Mouse (Mus musculus) midbrain, embryonic 10.5 days (tissue): ENCODE data around the gene Thbs4. TPM values are rescaled to one million over a fixed set of nuclear protein-coding genes. Genes with fewer than 3 reads are reported as not detected.

ENCODE experiments used
- DNase-seq: peaks from one replicate; pipeline ENCODE4 v3.0.0-alpha.2; 2017; ENCODE audit warnings: low spot score
- H3K27ac ChIP-seq: fragments of 300-500 bp; sonication (generic); replicated peaks from 2 replicates; pipeline ENCODE4 v1.5.1; 2016; ENCODE audit warnings: mild to moderate bottlenecking
- H3K27me3 ChIP-seq: fragments of 300-500 bp; sonication (generic); 2 replicates; pipeline ENCODE4 v1.6.1; 2016; ENCODE audit warnings: low read depth, mild to moderate bottlenecking; ENCODE audit not compliant: poor library complexity, severe bottlenecking
- H3K36me3 ChIP-seq: fragments of 300-500 bp; sonication (generic); 2 replicates; pipeline ENCODE4 v1.6.1; 2016; ENCODE audit warnings: mild to moderate bottlenecking, moderate library complexity
- H3K4me1 ChIP-seq: fragments of 300-500 bp; sonication (generic); 2 replicates; pipeline ENCODE4 v1.6.1; 2016
- H3K4me3 ChIP-seq: fragments of 300-500 bp; sonication (generic); 2 replicates; pipeline ENCODE4 v1.5.1; 2016; ENCODE audit warnings: mild to moderate bottlenecking, moderate library complexity
- H3K9me3 ChIP-seq: fragments of 300-500 bp; sonication (generic); replicated peaks from 2 replicates; pipeline ENCODE4 v1.6.1; 2016; ENCODE audit warnings: mild to moderate bottlenecking
- WGBS: fragments of 180-500 bp; shearing (Covaris S2); methylation state at CpG from one replicate; pipeline ENCODE4 v1.1.7; 2016; 5-methylcytosine and 5-hydroxymethylcytosine counted together
- polyA plus RNA-seq: library from polyadenylated mRNA; unstranded; fragments of >200 nt; fragmentation: Nextera tagmentation; extraction: Ambion mirVana; gene quantifications from 2 replicates; pipeline ENCODE4 v1.2.1, GENCODE M21; 2016

Gene Thbs4
- polyA plus RNA-seq, 1 experiment from 2014 or later: 1.5 TPM

DNA sequence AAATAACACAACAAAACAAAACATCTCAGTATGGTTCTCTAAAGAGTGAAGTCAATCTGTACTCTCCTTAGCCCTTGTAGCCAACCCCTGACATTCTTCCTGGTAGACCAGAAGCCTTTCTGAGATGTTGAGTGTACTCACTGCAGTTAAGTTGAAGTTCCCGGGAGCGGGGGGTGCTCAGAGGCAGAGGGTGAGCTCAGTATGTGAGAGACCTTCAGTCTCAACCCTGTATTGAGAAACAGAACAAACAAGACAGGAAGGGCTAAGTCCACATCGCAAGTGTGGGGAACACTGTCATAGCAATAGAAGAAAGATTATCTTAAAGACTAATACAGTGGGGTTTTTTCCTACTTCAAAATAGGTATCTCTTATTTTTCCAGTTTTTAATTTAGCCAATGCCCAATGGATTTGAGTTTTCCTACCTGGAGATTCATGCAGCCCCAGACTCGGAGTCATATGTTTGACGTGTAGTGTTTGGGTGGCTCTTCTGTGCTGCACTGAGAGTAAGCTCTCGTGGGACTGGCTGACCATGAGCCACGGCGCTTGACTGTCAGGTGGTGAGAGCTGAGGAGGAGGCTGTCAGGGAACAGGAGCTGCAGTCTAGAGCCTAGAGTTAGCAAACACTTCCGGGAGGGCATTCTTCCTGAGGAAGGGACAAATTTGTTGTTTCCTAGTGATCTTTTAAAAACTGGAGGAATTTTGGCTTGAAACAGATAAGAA lies 88.1 kb downstream of the Thbs4 start:
- 94% methylated on average over 9 of the region's 9 CpGs for WGBS
- Histone ChIP-seq H3K27me3 (peaks cover 26% of the 10 kb centered on the region), H3K9me3 (no peaks in the 10 kb centered on the region), H3K27ac (no peak overlapping the region), H3K4me1 (peaks cover 55% of the 10 kb centered on the region), H3K4me3 (no peak overlapping the region), H3K36me3 (peaks cover 20% of the 10 kb centered on the region)
- peak; percentile 3 for DNase-seq

DNA sequence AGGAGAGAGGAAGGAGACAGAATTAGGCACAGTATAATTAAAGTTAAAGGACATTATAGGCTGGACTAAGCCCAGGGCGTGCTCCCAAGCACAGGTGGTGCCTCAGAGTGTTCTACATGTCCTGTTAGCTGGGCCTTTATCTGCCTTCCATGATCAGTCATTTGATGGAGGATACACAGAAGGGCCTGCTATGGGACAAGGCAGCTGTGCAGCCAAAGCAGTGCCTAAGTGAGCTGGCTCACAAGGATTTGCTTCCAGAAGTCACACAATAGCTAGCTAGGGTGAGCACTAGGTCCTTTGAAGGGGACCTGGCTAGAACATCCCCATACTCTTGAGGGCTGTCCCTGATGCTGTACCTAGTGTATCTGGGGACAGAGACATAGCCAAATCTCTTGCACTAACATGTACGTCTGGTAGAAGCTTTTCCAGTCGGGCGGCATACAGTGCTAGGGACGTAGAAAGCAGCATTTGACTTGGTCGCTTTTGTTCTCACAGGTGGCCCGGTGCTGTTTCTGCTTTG lies 89.5 kb downstream of the Thbs4 start:
- Histone ChIP-seq H3K27ac (no peak overlapping the region), H3K4me1 (peaks cover 51% of the 10 kb centered on the region), H3K27me3 (peaks cover 26% of the 10 kb centered on the region), H3K9me3 (no peaks in the 10 kb centered on the region), H3K36me3 (peaks cover 26% of the 10 kb centered on the region), H3K4me3 (no peak overlapping the region)
- 91% methylated on average over 7 of the region's 7 CpGs for WGBS
- DNase-seq: no peak

DNA sequence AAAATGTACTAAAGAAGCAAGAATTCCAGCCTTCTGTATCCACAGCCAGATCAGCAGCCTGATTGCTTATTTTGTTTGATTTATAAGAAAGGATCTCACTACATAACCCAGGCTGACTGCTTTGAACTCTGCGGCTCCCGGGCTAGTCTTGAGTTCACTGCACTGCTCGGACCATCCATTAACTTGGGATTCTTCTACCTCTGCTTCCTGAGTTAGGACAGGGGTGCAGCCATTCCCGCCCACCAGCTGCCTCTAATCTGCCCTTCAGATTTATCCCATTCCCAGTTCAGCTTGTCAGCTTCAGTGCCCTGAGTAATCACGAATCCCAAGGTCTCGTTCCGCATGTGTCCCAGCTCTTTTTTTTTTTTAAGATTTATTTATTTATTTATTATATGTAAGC lies 90.4 kb downstream of the Thbs4 start:
- peaks cover 26% of the 10 kb centered on the region for H3K36me3 ChIP-seq
- H3K4me3 ChIP-seq: no peak overlapping the region
- H3K27me3 ChIP-seq: peaks cover 26% of the 10 kb centered on the region
- 66% methylated on average over 7 of the region's 7 CpGs for WGBS
- H3K4me1 ChIP-seq: peaks cover 45% of the 10 kb centered on the region
- no peaks in the 10 kb centered on the region for H3K9me3 ChIP-seq
- DNase-seq: no peak
- peak overlapping the region; percentile 69 for H3K27ac ChIP-seq

- peaks cover 26% of the 10 kb centered on the region for H3K27me3 ChIP-seq
- 35% methylated on average over 8 of the region's 8 CpGs for WGBS
- no peaks in the 10 kb centered on the region for H3K9me3 ChIP-seq
- peak overlapping the region; percentile 69 for H3K27ac ChIP-seq
- peak; percentile 72 for DNase-seq
- H3K4me1 ChIP-seq: peaks cover 45% of the 10 kb centered on the region
- H3K36me3 ChIP-seq: peaks cover 23% of the 10 kb centered on the region
- H3K4me3 ChIP-seq: no peak overlapping the region
Observed at GRCm38 (mm10) chr13:92703241-92704027, 91.2 kb downstream of the Thbs4 start.

- no peaks in the 10 kb centered on the region for H3K9me3 ChIP-seq
- peaks cover 41% of the 10 kb centered on the region for H3K4me1 ChIP-seq
- peak; percentile 8 for DNase-seq
- 84% methylated on average over 5 of the region's 5 CpGs for WGBS
- H3K4me3 ChIP-seq: no peak overlapping the region
- H3K36me3 ChIP-seq: peaks cover 20% of the 10 kb centered on the region
- H3K27ac ChIP-seq: no peak overlapping the region
- peaks cover 26% of the 10 kb centered on the region for H3K27me3 ChIP-seq
Observed at GRCm38 (mm10) chr13:92702035-92702434, 92.6 kb downstream of the Thbs4 start.

Other genes with a start within 250 kb of the Thbs4 start
- not detected in 2 replicates for gene Spz1, start 218.6 kb downstream of the Thbs4 start, polyA plus RNA-seq
- 10.6 and 11.1 TPM in 2 replicates for gene Serinc5, start 183.7 kb downstream of the Thbs4 start, polyA plus RNA-seq
- gene Mtx3, start 49.9 kb upstream of the Thbs4 start, polyA plus RNA-seq: 2.6 and 3.3 TPM in 2 replicates